In genomic region chr2:173063219-173063618, GRCm38 (mm10) we compare ENCODE assay signal across 32 mouse cellular contexts. TPM values are rescaled to one million over a fixed set of nuclear protein-coding genes. Genes with fewer than 3 reads are reported as not detected.
DNase-seq lines count a peak whose midpoint lies in the region; ATAC-seq and TF ChIP-seq lines count a peak whose summit lies in the region.
"Had no signal": no experiment of that assay in that cellular context is flagged by ENCODE, and none has a peak within 500 bp of the region (broad histone marks: within the 10 kb centered on the region; RNA-seq: fewer than 3 reads in every experiment).

No protein-coding gene starts in this region.

- TF ChIP-seq CTCF in spleen, adult 2 months (IDR thresholded peaks at IDR 0.05; ENCODE audit: extremely low read depth, insufficient read depth, insufficient read length, insufficient replicate concordance): no peak

- peak overlapping the region; percentile 75; the same call in 1 of the 2 replicates for H3K27ac ChIP-seq in spleen, adult 2 months (ENCODE audit: insufficient read depth, low read length)
- H3K27ac ChIP-seq: heart, embryonic 15.5 days; hindbrain, embryonic 12.5 days; hindbrain, postnatal 0 days had no signal

- peaks cover 38% of the 10 kb centered on the region for H3K4me1 ChIP-seq in spleen, adult 2 months (ENCODE audit: control insufficient read depth, insufficient read depth, insufficient read length)

- intact Hi-C loops in left cerebral cortex, postnatal 36 days (cut with DNase I): no loop called here

- H3K27me3 ChIP-seq in spleen, adult 2 months (ENCODE audit: control insufficient read depth, insufficient read depth, low read length): no peaks in the 10 kb centered on the region
- H3K27me3 ChIP-seq: heart, embryonic 15.5 days; hindbrain, embryonic 12.5 days; liver, embryonic 13.5 days had no signal

- no peak for DNase-seq in spleen, adult 2 months (ENCODE audit: low read depth in 1 of 2, low spot score in 2 of 2)
- DNase-seq in spleen, postnatal 14 days (ENCODE audit: low spot score in 2 of 2): no peak
- DNase-seq in CD4-positive, CD25-positive, alpha-beta regulatory T cell, adult 2 months (ENCODE audit: low read depth, low spot score): peak; percentile 64
- DNase-seq in naive thymus-derived CD4-positive, alpha-beta T cell, adult 2 months (ENCODE audit: low read depth): peak; percentile 77
- no peak for DNase-seq in right cerebral cortex, adult 18-20 months
- DNase-seq in left cerebral cortex, postnatal 36 days (ENCODE audit: low spot score in 2 of 2): no peak
- DNase-seq: adrenal gland, adult 8-10 months; cerebellum, adult 11-12 months; cerebellum, postnatal 14 days; forebrain, postnatal 0 days; kidney, adult 11 months; kidney, postnatal 14 days; layer of hippocampus, adult 9-11 months; liver, embryonic 13.5 days; lung, adult 2 months; lung, postnatal 10 days; midbrain, embryonic 14.5 days; spleen, adult 18-20 months; thymus, adult 2 months had no signal

- H3K4me3 ChIP-seq in spleen, adult 2 months (ENCODE audit: extremely low read depth, insufficient read depth, insufficient read length): no peak overlapping the region
- H3K4me3 ChIP-seq: erythroblast, embryonic 14.5 days; heart, embryonic 15.5 days; hindbrain, embryonic 12.5 days; liver, embryonic 13.5 days had no signal

- no peak for TF ChIP-seq POLR2A in spleen, adult 2 months (IDR thresholded peaks at IDR 0.05; ENCODE audit: low read depth, low read length)

- no peaks in the 10 kb centered on the region for H3K36me3 ChIP-seq in spleen, adult 2 months (ENCODE audit: control insufficient read depth, insufficient read depth, low read length)
- H3K36me3 ChIP-seq: heart, embryonic 15.5 days; hindbrain, embryonic 12.5 days; liver, embryonic 13.5 days had no signal

- 40% methylated on average over 1 of the region's 1 CpGs for WGBS in spleen, adult 2 months

- peak; percentile 79 for ATAC-seq in activated CD4-positive, CD25-positive, alpha-beta regulatory T cell, adult 4 months
- ATAC-seq: forebrain, postnatal 0 days; hindbrain, postnatal 0 days had no signal

RNA-seq across cellular contexts. Expression of gene Rbm38, which starts 42.9 kb away (rescaled TPM):
- 663 and 724 TPM in 2 replicates for polyA plus RNA-seq in spleen, adult 2 months (2012; rRNA removed)
- polyA plus RNA-seq in activated CD4-positive, CD25-positive, alpha-beta regulatory T cell, adult 4 months (2017; shearing (Covaris generic)): 100 to 1,000 TPM; 154 to 186 TPM
- 1 to 10 TPM; 3.0 to 3.6 TPM for total RNA-seq in left cerebral cortex, postnatal 36 days (2021)

RNA-seq across cellular contexts. Expression of gene Ctcfl, which starts 56.1 kb away (rescaled TPM):
- polyA plus RNA-seq in spleen, adult 2 months (2012; rRNA removed): not detected in 2 replicates
- under 1 TPM in 1 of 2 experiments, not detected in 1; 0.17 TPM for polyA plus RNA-seq in activated CD4-positive, CD25-positive, alpha-beta regulatory T cell, adult 4 months (2017; shearing (Covaris generic))
- under 1 TPM in 1 of 2 experiments, not detected in 1; 0.11 TPM for total RNA-seq in left cerebral cortex, postnatal 36 days (2021)
- total RNA-seq: forebrain, postnatal 0 days; hindbrain, postnatal 0 days; left cerebral cortex, adult 18-20 months; neutrophil, adult 5-6 weeks had no signal
- polyA plus RNA-seq: C2C12; cortical plate, adult 2 months; erythroblast, embryonic 14.5 days; forebrain, embryonic 11.5 days; hindbrain, postnatal 0 days; limb, embryonic 14.5 days; lung, adult 2 months; macrophage; midbrain, embryonic 14.5 days; neural tube, embryonic 11.5 days had no signal

Comparison
In these comparisons a context has a peak if more than half of its experiments do, and no peak if none do; other contexts are left out.
1. DNase-seq: peak in CD4-positive, CD25-positive, alpha-beta regulatory T cell, adult 2 months (single experiment) and naive thymus-derived CD4-positive, alpha-beta T cell, adult 2 months (single experiment); none in spleen, adult 2 months (0 of 2), spleen, postnatal 14 days (0 of 2), right cerebral cortex, adult 18-20 months (single experiment) and left cerebral cortex, postnatal 36 days (0 of 2).